Mouse (Mus musculus) spleen, postnatal 4 days (tissue): ENCODE results near the gene Tmem11.
"Not testable (repeated sequence)": the region's sequence is repeated elsewhere in the genome, so short reads cannot be mapped to it uniquely, and the experiment has no call there.

Experiments
- DNase-seq, 2 experiments: peaks; one replicate each; pipeline ENCODE4 v3.0.0; 2022; ENCODE audit warnings: low spot score in 2 of 2

Gene Tmem11

GRCm38 (mm10) chr11:60886986-60887385 lies 7.9 kb upstream of the Tmem11 start:
- not testable (repeated sequence) for DNase-seq

- DNase-seq = no peak
Observed at GRCm38 (mm10) chr11:60882386-60882785, 3.3 kb upstream of the Tmem11 start.

- DNase-seq = no peak
Observed at GRCm38 (mm10) chr11:60880559-60880958, 1.5 kb upstream of the Tmem11 start.

- DNase-seq = peak; percentile 63 to 75
Observed at GRCm38 (mm10) chr11:60879423-60879822, 351 bp upstream of the Tmem11 start.

GRCm38 (mm10) chr11:60878056-60878612 lies 938 bp downstream of the Tmem11 start:
- peak in 1 of 2 experiments; percentile 60 for DNase-seq

- DNase-seq = no peak
Observed at GRCm38 (mm10) chr11:60873101-60873500, 6.0 kb downstream of the Tmem11 start.

- no peak for DNase-seq
Observed at GRCm38 (mm10) chr11:60871409-60871808, 7.7 kb downstream of the Tmem11 start.

GRCm38 (mm10) chr11:60869471-60869870 lies 9.6 kb downstream of the Tmem11 start:
- DNase-seq = not testable (repeated sequence)

- DNase-seq = peak in 1 of 2 experiments; percentile 45
Observed at GRCm38 (mm10) chr11:60867904-60868303, 11.2 kb downstream of the Tmem11 start.

GRCm38 (mm10) chr11:60867456-60867855 lies 11.6 kb downstream of the Tmem11 start:
- no peak for DNase-seq

- DNase-seq = no peak
Observed at GRCm38 (mm10) chr11:60866021-60866420, 13.1 kb downstream of the Tmem11 start.

- no peak for DNase-seq
Observed at GRCm38 (mm10) chr11:60864916-60865315, 14.2 kb downstream of the Tmem11 start.

GRCm38 (mm10) chr11:60864166-60864565 lies 14.9 kb downstream of the Tmem11 start:
- peak in 1 of 2 experiments; percentile 44 for DNase-seq

GRCm38 (mm10) chr11:60863196-60863595 lies 15.9 kb downstream of the Tmem11 start:
- no peak for DNase-seq

GRCm38 (mm10) chr11:60861993-60862392 lies 17.1 kb downstream of the Tmem11 start:
- no peak for DNase-seq

GRCm38 (mm10) chr11:60856587-60856986 lies 22.5 kb downstream of the Tmem11 start:
- DNase-seq = no peak

GRCm38 (mm10) chr11:60845415-60845814 lies 33.7 kb downstream of the Tmem11 start:
- DNase-seq = no peak

GRCm38 (mm10) chr11:60843412-60843811 lies 35.7 kb downstream of the Tmem11 start:
- DNase-seq = no peak

- no peak for DNase-seq
Observed at GRCm38 (mm10) chr11:60841467-60842200, 37.4 kb downstream of the Tmem11 start.

- no peak for DNase-seq
Observed at GRCm38 (mm10) chr11:60837644-60838406, 41.2 kb downstream of the Tmem11 start.

GRCm38 (mm10) chr11:60836897-60837296 lies 42.2 kb downstream of the Tmem11 start:
- no peak for DNase-seq

- DNase-seq = peak; percentile 80 to 85
Observed at GRCm38 (mm10) chr11:60830433-60831052, 48.5 kb downstream of the Tmem11 start, which contains the start of gene Dhrs7b. Dhrs7b (plus strand) TSS chr11:60830631.
